Mouse (Mus musculus) hindbrain, embryonic 14.5 days (tissue): ENCODE measurements around the gene Sox21. TPM values are rescaled to one million over a fixed set of nuclear protein-coding genes. Genes with fewer than 3 reads are reported as not detected.

Experiments used
- ATAC-seq: fragments of 200-750 bp; cut with Nextera tagmentation; 2 replicates; pipeline ENCODE4 v1.8.0; 2017; ENCODE audit warnings: moderate number of reproducible peaks, mild to moderate bottlenecking, moderate TSS enrichment, moderate library complexity; ENCODE audit not compliant: low FRiP score
- DNase-seq: peaks from one replicate; pipeline ENCODE4 v3.0.0-alpha.2; 2015; ENCODE audit warnings: low spot score
- H3K27ac ChIP-seq: fragments of 300-500 bp; sonication (generic); 2 replicates; pipeline ENCODE4 v1.5.1; 2014; ENCODE audit warnings: mild to moderate bottlenecking, moderate library complexity
- H3K27me3 ChIP-seq: fragments of 300-500 bp; sonication (generic); 2 replicates; pipeline ENCODE4 v1.6.1; 2014; ENCODE audit warnings: mild to moderate bottlenecking, low read length, mixed read lengths; ENCODE audit not compliant: control insufficient read depth, insufficient read depth
- H3K36me3 ChIP-seq: fragments of 300-500 bp; sonication (generic); replicated peaks from 2 replicates; pipeline ENCODE4 v1.6.1; 2014; ENCODE audit not compliant: control insufficient read depth, insufficient read depth
- H3K4me1 ChIP-seq: fragments of 300-500 bp; sonication (generic); replicated peaks from 2 replicates; pipeline ENCODE4 v1.6.1; 2014; ENCODE audit warnings: antibody characterized with exemption, low read length, mixed read lengths; ENCODE audit not compliant: control insufficient read depth, insufficient read depth
- H3K4me2 ChIP-seq: fragments of 300-500 bp; sonication (generic); replicated peaks from 2 replicates; pipeline ENCODE4 v1.6.1; 2014; ENCODE audit warnings: mild to moderate bottlenecking, moderate library complexity
- H3K4me3 ChIP-seq: fragments of 300-500 bp; sonication (generic); replicated peaks from 2 replicates; pipeline ENCODE4 v1.5.1; 2014; ENCODE audit warnings: mild to moderate bottlenecking, low read length
- H3K9ac ChIP-seq: fragments of 300-500 bp; sonication (generic); 2 replicates; pipeline ENCODE4 v1.6.1; 2014
- H3K9me3 ChIP-seq: fragments of 300-500 bp; sonication (generic); 2 replicates; pipeline ENCODE4 v1.6.1; 2016; ENCODE audit warnings: low read length; ENCODE audit not compliant: control insufficient read depth
- WGBS: fragments of 180-500 bp; shearing (Covaris S2); extraction: QIAGEN DNeasy Blood & Tissue Kit; methylation state at CpG from one replicate; pipeline ENCODE4 v1.1.7; 2014; 5-methylcytosine and 5-hydroxymethylcytosine counted together
- polyA plus RNA-seq: library from polyadenylated mRNA; unstranded; fragments of >200 nt; fragmentation: Nextera tagmentation; extraction: Ambion mirVana; gene quantifications from 2 replicates; pipeline ENCODE4 v1.2.1, GENCODE M21; 2014

The Sox21 gene
- polyA plus RNA-seq, 1 experiment from 2014 or later: 5.9 TPM

DNA sequence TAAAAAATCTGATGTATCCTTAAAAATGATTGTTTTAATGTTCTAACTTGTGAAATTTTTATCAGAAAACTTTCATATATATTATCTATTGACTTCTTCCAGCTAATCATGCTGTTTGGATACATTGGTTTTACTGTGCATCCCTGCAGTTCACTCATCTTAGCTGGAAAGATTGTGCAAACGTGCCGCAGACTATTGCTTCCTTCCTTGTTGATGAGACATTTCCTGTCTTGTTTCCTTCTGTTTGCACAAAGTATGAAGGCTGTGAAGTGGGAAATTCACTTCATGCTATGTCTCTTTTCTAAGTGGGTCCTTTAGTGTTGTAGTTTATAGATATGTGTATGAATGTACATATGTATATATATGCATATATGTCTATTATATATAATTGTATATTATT is 4.6 kb upstream of the Sox21 start:
- no peak overlapping the region for H3K27ac ChIP-seq
- H3K4me2 ChIP-seq: no peak overlapping the region
- peaks cover 32% of the 10 kb centered on the region for H3K27me3 ChIP-seq
- peaks cover 6% of the 10 kb centered on the region; the same call in 1 of the 2 replicates for H3K4me1 ChIP-seq
- DNase-seq: no peak
- H3K36me3 ChIP-seq: no peaks in the 10 kb centered on the region
- no peak for ATAC-seq
- no peak overlapping the region for H3K9ac ChIP-seq
- no peak overlapping the region for H3K4me3 ChIP-seq
- peaks cover 26% of the 10 kb centered on the region for H3K9me3 ChIP-seq
- WGBS: 93% methylated on average over 2 of the region's 2 CpGs

DNA sequence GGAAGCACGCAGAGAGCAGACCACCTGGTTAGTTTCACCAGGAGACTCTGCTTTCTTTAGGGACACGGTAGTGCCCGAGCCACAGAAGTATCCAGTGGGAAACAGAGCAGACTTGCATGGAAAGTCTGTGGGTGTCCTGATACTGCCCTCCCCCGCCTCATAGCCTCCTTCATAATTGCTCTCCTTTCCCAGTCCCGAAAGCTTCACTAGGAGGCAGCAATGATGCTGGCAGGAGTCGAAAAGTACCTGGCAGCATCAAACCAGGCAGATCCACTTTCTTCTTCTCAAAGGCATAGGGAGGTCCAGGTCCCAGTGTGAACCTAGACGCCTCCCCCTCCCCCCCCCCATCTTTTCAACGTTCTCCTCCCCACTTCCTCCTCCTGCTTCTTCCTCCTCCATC is 2.5 kb upstream of the Sox21 start:
- WGBS: 14% methylated on average over 8 of the region's 8 CpGs
- Histone ChIP-seq H3K27ac (no peak overlapping the region), H3K4me3 (no peak overlapping the region), H3K36me3 (no peaks in the 10 kb centered on the region), H3K4me2 (no peak overlapping the region), H3K9ac (no peak overlapping the region), H3K4me1 (peaks cover 21% of the 10 kb centered on the region; the same call in 1 of the 2 replicates), H3K9me3 (peaks cover 19% of the 10 kb centered on the region), H3K27me3 (peaks cover 42% of the 10 kb centered on the region)
- DNase-seq (no peak), ATAC-seq (no peak)

DNA sequence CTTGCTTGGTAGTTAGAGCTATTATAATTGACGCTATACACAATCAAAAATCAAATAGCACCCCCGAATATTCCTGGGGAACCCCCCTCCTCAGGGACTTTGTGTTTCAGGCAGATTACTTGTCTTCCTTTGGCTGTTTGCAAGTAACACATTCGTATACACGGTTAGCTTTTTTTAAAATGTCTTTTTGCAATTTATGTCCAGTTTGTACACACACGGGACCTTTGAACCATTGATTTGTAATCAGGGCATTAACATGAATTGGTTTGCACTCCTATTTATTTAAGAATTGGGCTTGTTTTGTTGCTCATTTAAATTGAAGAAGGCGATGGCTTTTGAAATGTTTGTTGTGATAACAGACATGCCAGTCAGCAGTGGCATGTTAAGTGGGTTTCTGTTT is 956 bp upstream of the Sox21 start:
- DNase-seq: peak; percentile 47

DNA sequence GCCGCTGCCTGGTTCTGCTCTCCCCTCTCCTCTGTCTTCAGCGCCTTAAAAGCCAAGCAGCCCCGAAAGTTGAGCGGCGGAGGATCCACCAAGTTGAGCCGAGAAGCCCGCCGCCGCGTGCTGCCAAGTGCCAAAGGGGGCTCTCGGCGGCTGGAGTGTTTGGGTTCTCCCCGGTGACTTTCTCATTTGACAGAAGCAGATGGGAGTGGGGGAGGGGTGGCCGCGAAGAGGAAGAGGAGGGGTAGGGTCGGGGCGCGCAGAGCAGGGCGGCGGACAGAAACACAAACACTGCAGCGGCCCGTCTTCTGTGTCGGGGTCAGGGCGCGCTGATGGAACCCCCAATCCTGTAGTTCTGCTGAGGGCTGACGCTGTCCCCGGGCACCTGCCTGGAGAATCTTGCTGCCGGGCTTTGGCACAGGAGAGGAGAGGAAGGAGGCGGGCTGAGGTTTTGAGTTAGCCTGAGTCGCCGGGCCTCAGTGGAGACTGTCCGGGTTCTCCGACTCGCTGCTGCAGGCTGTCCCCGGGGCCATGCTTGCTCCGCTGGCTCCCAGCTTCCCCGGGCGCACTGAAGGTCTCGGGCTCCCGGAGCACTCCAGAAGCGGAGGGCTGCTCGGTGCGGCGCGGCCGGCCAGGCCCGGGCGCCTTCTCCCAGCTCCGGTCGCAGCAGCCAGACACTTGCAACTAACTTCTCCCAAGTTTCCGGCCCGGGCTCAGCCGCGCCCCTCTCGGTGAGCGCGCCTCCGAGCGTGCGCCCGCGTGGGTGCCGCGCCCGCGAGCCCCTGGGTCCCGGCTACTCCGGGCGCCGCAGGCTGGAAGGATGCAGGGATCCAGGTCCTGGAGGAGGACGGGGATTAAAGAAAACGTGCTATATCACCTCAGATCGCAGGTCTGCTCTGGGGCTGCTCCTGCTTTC is 601 bp downstream of the Sox21 start:
- Histone ChIP-seq H3K4me2 (peak overlapping the region; percentile 88), H3K27ac (peak overlapping the region; percentile 75), H3K27me3 (peaks cover 67% of the 10 kb centered on the region), H3K36me3 (no peaks in the 10 kb centered on the region), H3K9me3 (no peaks in the 10 kb centered on the region), H3K9ac (peak overlapping the region; percentile 64), H3K4me1 (peaks cover 21% of the 10 kb centered on the region; the same call in 1 of the 2 replicates), H3K4me3 (peak overlapping the region; percentile 54)
- peak; percentile 53 for ATAC-seq
- under 1% methylated on average over 72 of the region's 73 CpGs for WGBS
- no peak for DNase-seq

More for the DNA sequence above, 956 bp upstream of the Sox21 start:
- H3K4me1 ChIP-seq: peaks cover 21% of the 10 kb centered on the region; the same call in 1 of the 2 replicates
- H3K36me3 ChIP-seq: no peaks in the 10 kb centered on the region
- peaks cover 3% of the 10 kb centered on the region for H3K9me3 ChIP-seq
- no peak for ATAC-seq
- no peak overlapping the region for H3K27ac ChIP-seq
- H3K27me3 ChIP-seq: peaks cover 52% of the 10 kb centered on the region
- WGBS: 6% methylated on average over 6 of the region's 6 CpGs
- H3K4me3 ChIP-seq: peak overlapping the region; percentile 54
- H3K9ac ChIP-seq: no peak overlapping the region
- H3K4me2 ChIP-seq: peak overlapping the region; percentile 88

DNA sequence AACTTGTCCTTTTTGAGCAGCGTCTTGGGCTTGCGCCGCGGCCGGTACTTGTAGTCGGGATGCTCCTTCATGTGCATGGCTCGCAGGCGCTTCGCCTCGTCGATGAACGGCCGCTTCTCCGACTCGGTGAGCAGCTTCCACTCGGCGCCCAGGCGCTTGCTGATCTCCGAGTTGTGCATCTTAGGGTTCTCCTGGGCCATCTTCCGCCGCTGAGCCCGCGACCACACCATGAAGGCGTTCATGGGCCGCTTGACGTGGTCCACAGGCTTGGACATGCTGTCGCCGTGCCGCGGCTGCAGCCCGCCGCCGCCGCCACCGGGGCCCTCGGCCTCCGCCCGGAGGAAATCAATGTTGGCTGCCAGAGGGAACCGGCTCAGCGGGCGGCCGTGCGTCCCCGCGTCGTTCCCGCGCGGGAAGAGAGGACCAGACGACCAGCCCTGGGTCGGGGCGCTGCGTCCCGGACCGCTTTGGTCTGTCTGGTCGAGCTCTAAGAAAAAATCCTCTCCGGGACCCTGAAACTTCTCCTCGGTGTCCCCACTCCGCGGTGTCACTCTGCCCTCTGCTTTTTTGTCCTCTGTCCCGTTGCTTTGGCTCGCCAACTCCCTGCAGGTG is 1.4 kb downstream of the Sox21 start:
- Histone ChIP-seq H3K27me3 (peaks cover 75% of the 10 kb centered on the region), H3K9ac (peak overlapping the region; percentile 64), H3K36me3 (no peaks in the 10 kb centered on the region), H3K4me3 (peak overlapping the region; percentile 54), H3K4me1 (peaks cover 21% of the 10 kb centered on the region; the same call in 1 of the 2 replicates), H3K4me2 (peak overlapping the region; percentile 88), H3K27ac (peak overlapping the region; percentile 75), H3K9me3 (no peaks in the 10 kb centered on the region)
- DNase-seq (no peak), ATAC-seq (no peak)
- WGBS: under 1% methylated on average over 62 of the region's 62 CpGs

DNA sequence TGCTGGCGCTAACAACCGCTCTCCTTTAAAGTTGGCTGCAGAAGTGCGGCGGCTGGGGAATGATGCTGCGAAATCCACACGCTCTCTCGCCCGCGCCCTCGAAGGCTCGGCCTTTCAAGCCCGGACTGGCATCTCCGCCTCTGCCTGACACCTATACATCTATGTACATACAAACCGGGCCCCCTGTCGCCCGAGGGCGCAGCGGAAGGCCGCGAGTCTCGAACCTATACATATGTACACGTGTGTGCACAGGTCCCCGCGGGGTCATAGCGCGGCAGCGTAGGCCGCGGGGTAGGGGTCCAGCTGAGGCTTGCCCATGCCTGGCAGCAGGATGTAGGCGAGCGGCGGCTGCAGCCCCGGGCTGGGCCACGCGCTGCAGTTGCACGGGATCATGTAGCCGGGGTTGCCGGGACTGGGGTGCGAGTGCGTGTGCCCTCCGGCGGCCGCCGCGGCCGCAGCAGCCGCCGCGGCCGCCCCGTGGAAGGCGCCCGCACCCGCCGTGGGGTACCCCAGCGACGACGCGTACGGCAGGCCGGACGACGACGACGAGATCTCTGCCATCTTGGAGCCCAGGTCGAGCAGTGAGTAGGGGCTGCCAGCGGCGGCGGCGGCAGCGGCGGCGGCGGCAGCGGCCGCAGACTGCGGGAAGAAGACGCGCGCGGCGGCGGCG is 2.2 kb downstream of the Sox21 start:
- ATAC-seq: no peak
- no peaks in the 10 kb centered on the region for H3K9me3 ChIP-seq
- peaks cover 75% of the 10 kb centered on the region for H3K27me3 ChIP-seq
- WGBS: under 1% methylated on average over 83 of the region's 84 CpGs
- H3K27ac ChIP-seq: peak overlapping the region; percentile 75
- peak overlapping the region; percentile 88 for H3K4me2 ChIP-seq
- H3K36me3 ChIP-seq: no peaks in the 10 kb centered on the region
- H3K4me1 ChIP-seq: peaks cover 21% of the 10 kb centered on the region; the same call in 1 of the 2 replicates
- peak overlapping the region; percentile 54 for H3K4me3 ChIP-seq
- no peak for DNase-seq
- peak overlapping the region; percentile 64 for H3K9ac ChIP-seq

DNA sequence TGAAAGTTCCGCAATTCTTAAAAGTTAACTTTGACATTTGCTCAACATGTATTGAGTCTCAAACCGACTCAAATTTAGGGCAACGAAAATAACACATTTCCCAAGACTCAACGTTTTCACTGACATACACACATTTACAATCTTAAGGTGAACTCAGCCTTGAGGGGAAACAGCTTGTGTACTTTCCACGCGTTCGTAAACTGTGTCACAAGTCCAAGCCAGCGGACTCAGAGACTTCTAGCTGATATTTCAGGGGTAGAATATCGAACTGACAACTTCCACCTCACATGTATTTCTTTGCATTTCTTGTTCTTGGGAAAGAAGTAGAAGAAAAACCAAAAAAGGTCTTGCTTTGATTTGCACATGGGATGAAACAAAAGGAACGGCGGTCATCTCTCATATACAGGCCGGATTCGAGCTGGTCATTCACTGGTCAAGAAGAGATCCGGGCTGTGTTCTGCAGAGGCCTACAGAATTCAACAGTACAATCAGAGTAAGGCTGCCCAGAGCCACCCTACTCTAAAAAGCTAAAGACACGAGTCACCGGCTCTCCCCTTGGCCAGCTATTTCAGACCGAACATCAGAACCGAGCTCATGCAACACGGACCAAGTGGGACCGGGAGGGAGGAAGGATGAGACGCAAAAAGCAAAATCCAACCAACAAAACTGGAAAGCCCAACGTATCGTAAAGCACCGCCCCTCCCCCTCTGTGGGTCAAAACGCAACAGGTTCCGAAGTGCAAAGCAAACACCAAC is 2.9 kb downstream of the Sox21 start:
- Histone ChIP-seq H3K4me1 (peaks cover 21% of the 10 kb centered on the region; the same call in 1 of the 2 replicates), H3K9ac (peak overlapping the region; percentile 64), H3K27ac (peak overlapping the region; percentile 75; the same call in 1 of the 2 replicates), H3K36me3 (no peaks in the 10 kb centered on the region), H3K4me3 (peak overlapping the region; percentile 54), H3K9me3 (no peaks in the 10 kb centered on the region), H3K4me2 (peak overlapping the region; percentile 88), H3K27me3 (peaks cover 75% of the 10 kb centered on the region)
- 3% methylated on average over 26 of the region's 26 CpGs for WGBS
- peak; percentile 36 for DNase-seq
- no peak for ATAC-seq

DNA sequence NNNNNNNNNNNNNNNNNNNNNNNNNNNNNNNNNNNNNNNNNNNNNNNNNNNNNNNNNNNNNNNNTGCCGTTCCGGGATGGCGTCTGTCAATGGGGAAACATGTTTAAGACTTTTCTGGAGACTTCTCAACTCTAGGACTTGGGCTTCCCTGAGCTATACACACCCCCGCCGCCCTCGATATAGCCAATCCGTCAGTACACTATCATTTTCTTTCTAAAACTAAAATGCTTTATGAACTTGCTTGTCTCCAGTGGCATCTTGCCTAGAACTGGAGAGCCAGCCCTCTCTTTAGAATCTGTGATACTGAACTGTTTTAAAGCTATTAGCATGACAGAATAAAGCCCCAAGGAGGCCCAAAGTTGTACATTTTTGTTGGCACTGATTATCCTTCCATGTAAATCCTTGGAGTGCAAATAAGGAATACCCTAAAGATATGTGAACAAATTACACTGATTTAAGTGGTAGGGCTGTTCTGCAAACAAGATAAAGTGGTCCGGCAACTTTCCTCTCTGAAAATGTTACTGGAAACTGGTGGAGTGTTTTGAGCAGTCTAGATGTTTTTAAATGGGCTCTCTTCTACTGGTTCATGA is 4.4 kb downstream of the Sox21 start:
- no peak for ATAC-seq

More for the DNA sequence above, 4.4 kb downstream of the Sox21 start:
- Histone ChIP-seq H3K27ac (peak overlapping the region; percentile 26), H3K9me3 (no peaks in the 10 kb centered on the region), H3K9ac (peak overlapping the region; percentile 44), H3K36me3 (no peaks in the 10 kb centered on the region), H3K27me3 (peaks cover 77% of the 10 kb centered on the region), H3K4me2 (peak overlapping the region; percentile 43), H3K4me1 (peaks cover 24% of the 10 kb centered on the region; the same call in 1 of the 2 replicates), H3K4me3 (peak overlapping the region; percentile 21)
- peak; percentile 46 for DNase-seq
- 1% methylated on average over 8 of the region's 8 CpGs for WGBS
